In genomic region chr12:95576772-95577171, GRCm38 (mm10) we compare ENCODE assay signal across 24 mouse cellular contexts.
DNase-seq lines count a peak whose midpoint lies in the region; ATAC-seq and TF ChIP-seq lines count a peak whose summit lies in the region.
"Had no signal": no experiment of that assay in that cellular context is flagged by ENCODE, and none has a peak within 500 bp of the region (broad histone marks: within the 10 kb centered on the region; RNA-seq: fewer than 3 reads in every experiment).

No protein-coding gene starts in this region.

- no peak overlapping the region for H3K4me3 ChIP-seq in layer of hippocampus, adult 2 months
- H3K4me3 ChIP-seq: embryonic facial prominence, embryonic 15.5 days; forebrain, embryonic 10.5 days; left cerebral cortex, adult 2 months; limb, embryonic 12.5 days; lung, embryonic 15.5 days; neural tube, embryonic 12.5 days had no signal

- peak; percentile 61 to 67 for DNase-seq in cerebellum, postnatal 14 days
- DNase-seq in cerebellum, adult 18-20 months, result no peak
- peak; percentile 3 for DNase-seq in heart, adult 8-10 months (ENCODE audit: low spot score)
- DNase-seq in heart, postnatal 25 days (ENCODE audit: low spot score), result no peak
- peak; percentile 2 for DNase-seq in 3134 (ENCODE audit: extremely low read depth, insufficient read length, low spot score)
- DNase-seq in fibroblast of lung, adult 2 months (ENCODE audit: low read depth), result peak; percentile 39
- no peak for DNase-seq in layer of hippocampus, adult 2 months (ENCODE audit: low spot score in 2 of 2)
- DNase-seq: adrenal gland, postnatal 10 days; B cell, adult 2 months; cerebellum, adult 9-11 months; kidney, postnatal 36 days; layer of hippocampus, adult 9-11 months; thymus, postnatal 25 days had no signal

- intact Hi-C loops in heart, postnatal 25 days (cut with DNase I), result no loop called here

- TF ChIP-seq CTCF in layer of hippocampus, adult 2 months (conservative IDR thresholded peaks at IDR 0.05), result no peak

- no peak overlapping the region for H3K27ac ChIP-seq in layer of hippocampus, adult 2 months
- H3K27ac ChIP-seq: embryonic facial prominence, embryonic 15.5 days; forebrain, embryonic 10.5 days; left cerebral cortex, adult 2 months; limb, embryonic 12.5 days; liver, embryonic 14.5 days; lung, embryonic 15.5 days; macrophage; neural tube, embryonic 12.5 days had no signal

- ATAC-seq in granulocyte monocyte progenitor cell, adult 5-6 weeks (replicated peaks; ENCODE audit: poor library complexity, severe bottlenecking), result no peak
- ATAC-seq: hindbrain, embryonic 16.5 days; intestine, embryonic 16.5 days had no signal

Comparison
In these comparisons a context has a peak if more than half of its experiments do, and no peak if none do; other contexts are left out.
1. DNase-seq: peak in cerebellum, postnatal 14 days (2 of 2), heart, adult 8-10 months (single experiment), 3134 (single experiment) and fibroblast of lung, adult 2 months (single experiment); none in cerebellum, adult 18-20 months (0 of 2), heart, postnatal 25 days (single experiment) and layer of hippocampus, adult 2 months (0 of 2).